Mouse (Mus musculus) right cerebral cortex, postnatal 25 days (tissue): Measurements from ENCODE around the gene Flad1.
A peak's percentile ranks its signal among the peaks of the same experiment; 100 is the strongest.

Source experiments
- DNase-seq: peaks from one replicate; pipeline ENCODE4 v3.0.0; 2022

The Flad1 gene

DNA sequence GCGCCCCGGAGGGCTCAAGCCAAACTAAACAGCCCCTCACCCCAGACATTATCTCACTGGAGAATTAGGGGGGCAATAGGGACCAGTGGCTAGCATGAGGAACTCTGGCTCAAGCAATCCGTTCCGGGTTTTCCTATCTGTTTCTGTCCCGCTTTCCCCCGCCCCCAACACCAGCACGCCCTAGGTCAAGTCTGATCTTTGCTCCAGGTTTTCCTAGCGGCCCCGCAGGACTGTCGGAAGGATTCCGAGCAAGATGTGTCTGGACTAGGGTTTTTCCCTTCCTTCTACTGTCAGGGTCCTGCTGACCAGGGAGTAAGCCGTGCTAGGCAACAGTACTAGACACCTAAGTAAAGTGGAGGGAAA lies 16.8 kb downstream of the Flad1 start:
- no peak for DNase-seq

DNA sequence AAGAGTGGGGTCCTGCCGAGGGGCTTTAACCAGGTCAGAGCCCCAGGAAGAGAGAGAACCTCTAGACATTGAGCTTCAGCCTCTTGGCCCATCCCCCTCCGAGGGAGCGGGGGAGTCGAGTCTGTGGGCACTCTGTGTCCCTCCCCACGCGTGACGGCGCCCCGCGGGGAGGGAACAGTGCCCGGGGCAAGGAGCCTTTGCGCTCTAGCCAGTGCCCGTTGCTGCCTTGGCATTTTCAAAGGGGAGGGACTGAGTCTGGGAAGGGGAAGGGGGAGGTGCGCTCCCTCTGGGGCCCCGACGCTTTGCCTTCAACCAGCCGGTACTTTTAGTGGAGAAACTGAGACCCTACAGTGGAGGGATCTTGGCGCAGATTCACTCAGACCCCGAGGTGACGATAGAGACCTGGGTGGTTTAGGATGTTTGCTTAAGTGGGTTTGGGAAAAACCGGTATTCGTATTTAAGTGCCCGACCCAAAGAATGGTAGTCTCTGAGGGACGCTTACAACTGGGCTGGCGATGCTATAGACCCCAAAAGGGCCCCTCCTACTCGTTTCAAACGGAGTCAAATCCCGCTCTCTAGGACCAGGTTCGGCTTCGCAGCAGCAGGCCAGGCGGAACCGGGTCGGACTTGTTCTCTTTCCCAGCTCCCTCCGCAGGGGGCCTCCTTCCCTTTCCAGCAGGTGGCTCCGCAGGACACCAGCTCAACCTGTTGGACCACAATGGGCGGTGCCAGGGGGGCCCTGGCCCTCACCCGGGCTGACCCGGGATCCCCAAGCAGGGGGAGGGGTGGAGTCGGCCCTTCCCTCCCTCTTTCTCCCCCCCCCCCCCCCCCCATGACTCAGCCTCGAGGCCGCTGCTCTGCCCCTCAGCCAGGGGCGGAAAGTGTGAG lies 17.4 kb downstream of the Flad1 start, which contains the start of gene Zbtb7b:
Zbtb7b (minus strand) TSS at position 771 of the 888 bp plus-strand sequence.
- DNase-seq, result no peak

DNA sequence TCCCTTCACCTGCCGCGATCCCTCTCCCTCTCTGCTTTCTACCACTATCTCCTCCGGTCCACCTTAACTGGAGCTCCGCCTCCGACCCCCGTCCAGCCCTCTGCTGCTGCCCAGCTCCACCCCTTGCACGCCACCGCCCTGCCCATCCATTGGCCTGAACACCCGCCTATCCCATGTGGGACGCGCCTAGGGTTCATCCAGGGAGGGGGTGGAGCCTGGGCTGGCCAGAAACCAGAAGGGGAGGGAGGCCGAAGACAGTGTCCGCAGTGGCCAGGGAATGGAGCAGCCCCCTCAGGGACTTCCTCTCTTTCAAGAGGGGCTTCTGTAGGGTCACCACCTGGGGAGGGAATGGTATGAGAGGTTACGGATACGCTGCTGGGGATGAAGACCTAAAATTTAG lies 18.1 kb downstream of the Flad1 start:
- peak; percentile 96 for DNase-seq

DNA sequence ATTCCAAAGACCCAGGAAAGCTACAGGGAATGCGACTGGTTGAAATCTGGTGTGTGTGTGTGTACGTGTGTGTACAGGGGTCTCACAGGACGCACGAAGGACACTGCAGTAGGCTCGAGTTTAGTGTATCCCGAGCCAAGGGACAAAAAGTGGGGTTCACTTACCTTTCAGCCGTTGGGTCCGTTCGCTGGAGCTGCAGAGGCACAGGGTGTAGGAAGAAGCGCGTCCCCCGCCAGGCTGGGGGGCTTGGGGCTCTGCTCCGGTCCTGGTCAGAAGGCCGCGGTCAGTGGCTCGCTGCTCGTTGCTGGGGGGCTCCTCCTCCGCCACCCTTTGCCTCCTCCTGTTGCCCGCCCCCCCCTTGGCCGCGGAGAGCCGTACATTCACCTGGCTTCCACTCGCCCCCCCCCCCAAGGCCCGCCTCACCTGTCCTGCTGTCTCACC lies 18.8 kb downstream of the Flad1 start:
- DNase-seq, result no peak

DNA sequence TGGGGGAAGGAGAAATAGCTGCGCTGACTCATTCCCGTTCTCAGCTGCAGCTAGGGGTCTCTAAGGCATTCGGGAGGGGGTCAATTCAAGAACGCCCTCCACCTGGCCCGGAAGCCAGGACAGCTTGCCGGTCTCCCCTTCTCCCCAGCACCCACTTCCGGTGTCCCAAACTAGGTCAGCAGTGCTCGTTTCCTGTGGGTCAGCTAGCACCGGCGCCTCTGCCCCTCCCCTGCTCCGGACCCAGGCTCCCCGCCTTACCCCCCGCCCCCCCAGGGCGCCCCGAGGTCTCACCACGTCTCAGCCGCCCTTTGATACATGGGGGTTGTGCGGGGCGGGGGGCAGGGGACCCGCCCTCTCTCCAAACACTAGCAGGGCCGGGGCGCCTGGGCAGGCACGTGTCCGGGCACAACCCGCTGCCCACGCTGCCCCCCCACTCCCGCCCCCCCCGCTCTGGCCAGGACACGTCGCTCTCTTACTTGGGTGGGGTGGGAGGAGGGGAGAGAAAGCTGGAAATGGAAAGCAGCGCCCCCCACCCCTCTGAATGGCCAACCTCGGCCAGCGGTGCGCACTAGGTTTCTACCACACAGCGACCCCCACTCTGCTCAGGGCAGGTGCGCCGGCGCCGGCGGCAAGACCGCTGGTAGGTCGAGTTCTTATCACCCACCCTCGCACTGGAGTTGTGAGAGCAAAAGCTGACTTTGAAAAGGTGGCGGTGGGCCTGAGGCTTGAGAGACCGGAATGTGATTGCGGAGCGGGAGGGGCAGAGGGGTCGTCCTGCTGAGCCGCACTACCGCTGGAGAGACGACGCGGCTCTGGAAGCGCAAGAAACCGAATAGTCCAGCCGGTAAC lies 19.8 kb downstream of the Flad1 start:
- no peak for DNase-seq

DNA sequence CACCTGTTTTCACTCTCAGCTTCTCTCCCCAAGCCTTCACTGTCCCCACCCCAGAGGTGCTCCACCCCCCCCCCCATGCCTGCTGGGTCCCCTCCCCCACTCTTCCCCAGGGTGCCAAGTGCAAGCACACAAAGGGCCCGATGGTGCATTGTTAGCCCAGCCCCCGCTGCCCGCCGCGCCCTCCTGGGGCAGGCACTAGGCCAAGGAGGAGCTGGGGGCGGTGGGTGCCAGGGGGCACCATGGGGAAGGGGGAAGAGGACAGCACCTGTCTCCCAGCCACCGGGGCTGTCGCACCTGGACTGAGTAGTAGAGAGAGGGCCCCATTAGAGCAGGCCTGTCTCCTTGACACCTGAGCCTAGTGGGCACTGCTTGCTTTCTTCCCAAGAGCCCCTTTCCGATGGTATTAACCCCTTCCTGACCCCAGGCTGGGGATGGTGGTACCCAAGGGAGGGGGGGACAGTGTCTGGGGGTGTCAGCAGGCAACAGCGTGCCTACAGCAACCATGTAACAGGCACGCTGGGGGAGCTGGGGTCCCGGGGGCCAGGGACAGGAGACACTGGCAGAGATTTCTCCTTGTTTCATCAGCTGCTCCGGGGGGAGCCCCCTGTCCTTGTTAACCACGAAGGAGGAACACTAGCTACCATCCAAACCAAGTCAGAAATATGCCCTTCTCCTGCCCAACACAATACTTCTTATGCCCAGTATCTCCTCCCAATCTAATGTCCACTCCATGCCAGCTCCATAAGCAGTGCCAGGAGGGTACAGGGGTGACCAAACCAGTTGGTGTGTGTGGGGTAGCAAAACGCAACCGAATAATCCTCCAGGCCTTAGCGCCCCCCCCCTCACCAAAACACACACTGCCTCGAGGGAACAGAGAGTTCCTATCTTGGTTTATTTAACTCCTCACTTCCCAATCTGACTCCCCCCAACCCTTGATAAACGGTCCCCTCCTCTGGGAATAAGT lies 20.7 kb downstream of the Flad1 start:
- no peak for DNase-seq

DNA sequence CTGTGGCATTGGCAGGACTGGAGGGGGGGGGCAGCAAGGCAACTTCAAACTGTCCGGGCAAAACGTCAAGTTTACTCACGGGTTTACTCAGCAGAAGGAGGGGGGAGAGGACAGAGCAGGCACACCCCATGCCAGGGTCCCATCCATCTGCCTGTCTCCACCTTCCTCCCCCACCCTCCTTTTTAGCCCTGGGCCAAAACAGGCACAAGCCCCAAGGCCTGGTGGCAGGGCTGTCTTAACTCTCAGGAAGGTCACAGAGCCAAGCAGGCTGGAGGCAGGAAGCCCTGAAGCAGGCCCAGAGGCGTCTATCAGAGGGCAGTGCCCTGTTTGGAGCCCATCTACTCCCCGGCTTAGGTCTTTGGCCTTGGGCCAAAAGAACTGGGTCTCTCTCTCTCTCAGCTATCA lies 21.6 kb downstream of the Flad1 start:
- no peak for DNase-seq

DNA sequence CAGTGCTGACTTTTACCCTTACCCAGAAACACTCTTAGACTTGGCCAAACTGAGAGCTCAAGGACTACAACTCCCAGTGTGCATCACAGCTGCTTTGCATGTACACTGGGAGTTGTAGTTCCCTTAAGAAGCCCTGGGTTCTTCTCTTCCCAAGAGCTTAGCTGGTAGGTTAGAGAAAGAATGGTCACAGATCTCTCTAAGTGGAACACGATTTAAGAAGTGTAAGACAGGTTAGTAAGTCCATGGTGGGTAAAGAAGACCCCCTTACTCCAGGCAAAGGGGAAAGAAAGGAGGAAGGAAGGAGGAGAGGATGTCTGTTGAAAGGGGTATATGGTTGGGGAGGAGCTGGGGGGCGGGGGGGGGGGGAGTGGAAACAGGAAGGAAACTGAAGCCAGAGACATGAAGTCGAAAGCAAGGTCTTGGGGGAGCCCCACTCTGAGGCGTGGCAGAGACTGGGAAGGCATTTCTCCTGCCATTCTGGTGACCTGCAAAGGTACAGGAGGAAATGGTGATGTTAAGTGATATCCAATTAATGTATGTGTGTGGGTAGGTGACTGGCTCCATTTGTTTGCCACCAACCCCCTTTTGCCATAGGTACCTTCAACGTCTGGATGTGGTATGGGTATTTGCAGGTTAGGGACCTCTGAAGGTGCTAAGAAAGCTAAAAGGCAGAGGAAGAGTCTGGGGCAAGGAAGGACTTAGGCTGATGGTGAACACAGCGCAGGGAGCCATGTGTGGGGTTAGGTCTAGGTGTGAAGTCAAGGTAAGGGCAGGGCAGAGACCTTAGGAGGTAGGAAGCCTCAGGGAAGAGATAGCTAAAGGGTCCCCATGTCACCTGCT lies 22.5 kb downstream of the Flad1 start:
- DNase-seq, result no peak

DNA sequence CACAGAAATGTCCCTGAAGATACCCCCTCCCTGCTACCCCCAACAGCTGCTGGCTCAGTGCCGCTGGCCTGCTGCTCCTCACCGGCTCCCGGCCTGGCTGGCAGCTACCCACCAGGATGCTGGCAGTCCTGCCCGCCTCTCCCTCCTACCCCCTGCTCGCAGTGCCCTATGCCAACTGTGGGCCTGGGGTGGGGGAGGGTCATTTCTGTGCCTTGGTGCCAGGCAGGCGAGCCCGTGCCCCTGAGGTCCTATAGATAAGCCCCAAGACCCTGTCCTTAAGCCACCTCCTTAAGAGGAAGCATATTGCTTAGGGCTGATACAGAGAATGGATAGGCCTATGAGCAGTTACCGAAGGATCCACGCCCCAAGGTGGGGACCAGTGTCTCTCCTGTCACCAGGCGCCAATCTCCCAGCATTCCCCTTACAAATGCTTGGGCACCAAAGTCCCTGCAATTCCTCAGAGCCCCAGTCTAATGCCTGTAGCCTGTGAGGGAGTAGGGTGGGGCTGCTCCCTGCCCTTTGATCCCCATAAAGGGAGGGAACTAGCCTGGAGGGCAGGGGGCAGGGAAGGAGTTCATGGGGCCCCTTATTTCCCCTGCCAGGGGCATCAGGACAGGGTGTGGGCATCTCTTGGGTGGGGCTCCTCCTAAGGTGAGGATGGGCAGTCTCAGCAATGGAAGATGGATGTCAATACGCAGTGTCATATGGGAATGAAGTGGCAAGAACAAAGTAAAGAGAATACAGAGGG lies 23.4 kb downstream of the Flad1 start:
- no peak for DNase-seq

DNA sequence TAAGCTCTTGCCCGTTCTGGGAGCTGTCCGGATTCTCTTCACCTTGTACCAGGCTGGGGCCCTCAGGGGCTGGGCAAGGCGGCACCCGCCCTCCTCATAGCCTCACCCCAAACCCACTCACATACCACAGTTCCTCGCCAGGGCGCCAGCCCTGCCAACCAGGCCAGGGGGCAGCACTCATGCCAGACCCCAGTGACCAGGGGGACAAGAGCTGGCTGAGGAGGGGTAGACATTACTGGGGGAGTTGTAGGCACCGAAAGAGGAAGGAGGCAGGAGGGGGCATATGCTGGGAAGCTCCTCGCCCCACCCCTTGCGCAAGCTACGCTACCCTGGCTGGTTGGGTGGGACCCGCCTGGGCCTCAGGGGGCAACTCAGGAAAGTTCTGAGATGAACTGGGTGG lies 24.0 kb downstream of the Flad1 start:
- no peak for DNase-seq

DNA sequence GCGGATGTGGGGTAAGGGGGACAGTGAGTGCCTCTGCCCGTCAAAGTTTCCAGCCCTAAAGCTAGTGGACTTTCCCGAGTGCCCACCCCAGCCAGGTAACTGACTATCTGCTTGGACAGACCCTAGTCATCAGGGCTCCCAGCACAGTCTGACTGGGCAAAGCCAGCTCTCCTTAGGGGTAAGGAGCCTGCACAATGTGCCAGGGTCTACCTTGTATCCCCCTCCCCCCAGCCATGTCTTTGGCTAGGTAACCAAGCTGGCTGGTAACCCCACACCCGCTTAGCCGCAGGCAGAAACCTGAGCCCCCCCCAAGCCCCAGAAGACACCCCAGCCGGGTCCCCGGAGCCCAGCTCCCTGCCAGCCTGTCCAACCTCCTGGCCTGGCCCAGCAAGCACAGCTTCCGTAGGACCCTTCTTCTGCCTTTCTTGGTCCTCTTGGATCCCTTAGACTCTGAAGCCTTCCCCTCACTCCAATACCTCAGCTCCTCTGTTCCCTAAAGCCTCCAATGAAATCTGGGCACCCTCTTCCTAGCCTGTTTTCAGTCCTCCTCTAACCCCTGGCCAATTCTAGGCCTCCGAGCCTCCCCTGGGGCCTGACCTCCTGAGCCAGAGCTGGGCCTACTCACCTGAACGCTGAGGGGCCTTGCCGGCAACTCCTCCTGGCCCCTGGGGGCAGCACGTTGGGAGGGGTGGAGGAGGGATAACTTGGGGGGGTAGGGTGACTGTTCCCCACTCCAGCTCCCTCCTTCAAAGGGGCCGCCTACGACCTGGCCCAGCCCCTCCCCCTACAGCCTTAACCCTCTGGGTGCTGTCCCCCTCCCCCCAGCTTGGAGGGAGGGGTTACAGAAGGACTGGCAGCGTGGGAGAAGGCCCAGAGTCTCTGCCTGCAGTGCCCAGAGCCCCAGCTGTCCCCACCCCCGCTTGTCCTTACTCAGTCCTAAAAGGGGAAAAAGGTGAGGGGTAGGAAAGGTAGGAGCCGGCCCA lies 24.9 kb downstream of the Flad1 start:
- DNase-seq, result no peak

DNA sequence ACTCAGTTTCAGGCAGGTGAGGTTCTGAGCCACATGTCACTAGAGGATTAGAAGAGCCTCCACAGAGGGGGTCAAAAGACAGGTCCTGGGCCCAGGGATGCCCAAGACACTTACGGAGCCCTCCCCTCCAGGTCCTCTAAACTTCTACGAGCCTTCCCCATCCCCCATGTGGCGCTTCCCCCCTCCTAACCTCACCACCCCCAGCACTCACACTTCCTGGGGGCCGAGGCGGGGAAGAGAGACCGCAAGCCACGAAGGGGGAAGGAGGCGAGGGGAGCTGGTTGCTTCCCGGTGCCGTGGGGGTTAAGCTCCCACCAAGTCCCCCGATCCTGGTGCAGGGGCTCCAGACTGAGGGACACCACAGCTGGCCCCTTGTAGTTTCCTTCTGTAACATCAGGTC lies 26.2 kb downstream of the Flad1 start:
- DNase-seq, result no peak

DNA sequence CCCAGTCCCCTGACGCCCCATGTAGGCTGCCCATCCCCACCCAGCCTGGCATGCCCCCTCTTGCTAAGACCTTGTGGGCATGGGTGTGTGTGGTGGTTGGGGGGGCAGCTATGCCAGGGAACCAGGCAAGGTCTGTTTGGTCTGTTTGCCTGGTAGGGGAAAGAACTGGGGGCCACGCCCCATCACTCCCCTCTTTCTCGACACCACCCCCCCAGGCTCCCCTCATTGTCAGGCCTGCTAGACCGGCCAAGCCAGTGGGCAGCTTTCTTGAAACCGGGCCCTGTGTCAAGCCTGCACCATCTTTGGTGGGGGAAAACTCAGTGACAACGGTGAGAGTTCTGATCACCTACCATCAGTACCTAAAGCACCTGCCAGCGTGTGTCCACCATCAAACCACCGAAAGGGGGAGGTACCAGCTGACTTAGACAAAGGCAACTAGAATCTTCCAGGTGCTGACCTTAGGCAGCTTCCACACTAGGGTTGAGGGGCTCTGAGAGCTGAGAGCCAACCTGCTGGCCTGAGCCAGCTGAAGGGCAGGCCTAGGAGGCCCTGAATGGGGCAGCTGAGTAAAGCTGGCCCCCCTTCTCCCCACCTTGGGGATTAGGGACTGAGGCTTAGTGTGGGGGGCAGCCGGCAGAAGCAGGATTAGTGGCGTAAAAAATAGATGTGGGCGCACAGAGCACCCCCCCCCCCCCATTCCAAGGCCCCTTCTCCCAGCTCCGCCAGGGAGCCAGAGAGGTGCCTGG lies 27.2 kb downstream of the Flad1 start:
- no peak for DNase-seq

DNA sequence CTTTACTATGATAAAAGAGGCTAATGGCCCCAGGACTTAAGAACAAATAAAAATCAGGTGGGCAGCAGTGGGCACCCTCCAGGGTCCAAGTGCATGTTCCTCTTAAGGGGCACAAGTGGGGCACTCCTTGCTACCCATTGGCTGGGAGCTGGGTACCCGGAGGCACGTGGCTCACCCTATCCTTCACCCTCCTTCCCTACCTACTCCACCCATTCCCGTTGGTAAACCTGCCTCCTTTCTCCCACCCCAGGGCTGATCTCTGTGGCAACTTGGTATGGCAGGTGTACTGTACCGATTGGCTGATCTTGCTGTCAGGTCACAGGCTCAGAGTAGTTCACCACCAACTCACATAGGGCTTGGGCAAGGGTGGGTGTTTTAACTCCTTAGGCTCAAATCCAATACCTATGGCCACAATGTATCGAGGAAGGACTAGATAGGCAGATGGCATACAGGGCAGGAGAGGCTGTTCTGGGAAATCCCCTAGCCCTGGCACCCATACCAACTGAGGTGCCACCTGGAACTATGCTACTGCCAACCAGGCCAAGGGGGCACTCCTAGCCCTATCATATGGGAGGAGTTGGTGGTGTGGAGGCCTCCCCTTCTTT lies 27.9 kb downstream of the Flad1 start:
- DNase-seq, result no peak

DNA sequence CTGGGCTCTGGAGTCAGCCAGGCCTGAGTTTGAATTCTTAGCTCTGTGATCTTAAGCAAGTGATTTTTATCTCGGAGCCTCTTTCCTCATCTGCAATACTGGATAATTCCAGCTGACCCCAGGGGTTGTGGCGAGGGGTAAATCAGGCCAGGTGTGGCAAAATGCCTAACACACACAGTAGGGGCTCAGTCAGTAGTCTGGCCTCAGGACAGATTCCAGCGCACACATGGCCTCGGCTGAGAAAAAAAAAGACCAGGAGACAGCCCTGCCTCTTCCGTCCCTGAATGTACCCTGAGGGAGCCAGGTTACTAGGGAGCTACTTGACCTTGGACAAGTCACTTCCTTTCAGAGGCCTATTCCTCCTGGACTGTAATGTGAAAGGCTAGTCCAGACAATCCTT lies 28.7 kb downstream of the Flad1 start:
- no peak for DNase-seq

DNA sequence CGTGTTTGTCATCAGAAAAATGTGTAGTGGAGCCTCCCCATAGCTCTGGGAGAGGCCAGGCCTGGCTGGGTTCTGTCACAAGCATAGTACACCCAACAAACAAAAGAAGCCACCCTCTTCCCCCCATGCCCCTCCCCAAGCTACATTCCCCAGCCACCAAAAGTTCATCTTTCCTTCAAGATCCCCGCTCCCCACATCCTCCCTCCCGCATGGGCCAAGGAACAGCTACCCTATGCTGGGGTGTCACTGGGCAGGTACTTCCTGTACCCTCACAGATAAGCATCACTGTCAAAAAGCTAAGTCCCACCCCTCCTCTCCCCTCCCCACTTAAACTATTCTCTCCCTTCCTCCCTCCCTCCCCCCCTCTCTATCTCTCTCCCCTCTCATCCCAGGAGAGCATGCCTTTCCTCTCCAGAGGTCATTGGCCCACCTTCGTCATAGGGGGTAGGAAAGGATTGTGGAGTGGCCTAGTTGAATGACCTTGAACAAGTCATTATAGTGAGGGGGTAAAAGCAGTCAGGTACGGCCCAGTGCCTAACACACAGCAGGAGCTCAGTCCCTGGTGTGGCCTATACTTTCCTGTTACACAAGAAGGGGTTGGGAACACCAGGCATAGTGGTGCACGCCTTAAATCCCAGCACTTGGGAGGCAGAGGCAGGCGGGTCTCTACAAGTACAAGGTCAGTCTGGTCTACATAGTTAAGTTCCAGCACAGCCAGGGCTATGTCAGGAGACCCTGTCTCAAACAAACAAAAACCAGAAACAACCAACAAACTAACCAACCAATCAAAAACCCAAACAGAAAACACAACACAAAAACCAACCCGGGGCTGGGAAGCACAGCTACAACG lies 29.4 kb downstream of the Flad1 start:
- no peak for DNase-seq

DNA sequence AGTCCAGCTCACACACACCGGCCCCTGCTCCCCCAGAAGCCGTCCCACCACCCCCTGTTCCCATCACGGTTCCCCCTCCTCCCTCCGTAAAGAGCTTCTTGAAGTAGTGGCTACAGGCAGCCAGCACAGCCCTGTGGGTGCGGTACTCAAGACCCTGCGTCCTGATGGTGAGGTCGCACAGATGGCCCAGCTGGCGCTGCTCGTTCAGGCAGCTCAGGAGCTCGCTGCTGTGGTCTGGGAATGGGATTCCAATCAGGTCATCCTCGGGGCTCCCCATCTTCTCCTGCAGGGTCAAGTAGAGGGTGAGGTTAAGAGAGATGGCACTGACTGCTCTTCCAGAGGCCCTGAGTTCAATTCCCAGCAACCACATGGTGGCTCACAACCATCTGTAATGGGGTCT lies 30.4 kb downstream of the Flad1 start:
- no peak for DNase-seq

DNA sequence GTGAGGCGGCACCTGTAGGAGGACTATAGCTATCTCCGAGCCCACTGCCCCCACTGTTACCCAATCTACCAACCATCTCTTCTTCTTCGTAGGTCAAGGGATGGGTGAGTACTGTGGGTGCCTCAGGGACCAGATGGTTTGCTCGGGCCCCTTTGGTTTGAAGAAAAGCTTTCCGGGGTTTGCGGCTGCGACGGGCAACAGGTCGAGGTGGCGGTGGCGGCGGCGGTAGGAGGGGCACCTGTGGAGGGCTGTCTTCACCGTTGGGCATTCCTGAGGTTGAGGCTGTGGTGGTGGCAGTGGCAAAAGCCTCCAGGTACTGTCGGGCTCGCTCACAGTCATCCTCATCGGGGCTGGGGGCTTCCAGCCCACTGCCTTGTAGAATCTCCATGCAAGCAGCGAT lies 31.0 kb downstream of the Flad1 start:
- DNase-seq, result no peak
